Mouse (Mus musculus) frontal cortex, adult (tissue): ENCODE data around the gene Myo15.
"Not testable (repeated sequence)": the region's sequence is repeated elsewhere in the genome, so short reads cannot be mapped to it uniquely, and the experiment has no call there.

Source experiments
- ATAC-seq: cut with Nextera tagmentation; 2 replicates; pipeline ENCODE4 v1.9.2; 2017; ENCODE audit warnings: mild to moderate bottlenecking, moderate library complexity, mixed read lengths; ENCODE audit not compliant: low TSS enrichment

Myo15 gene

DNA sequence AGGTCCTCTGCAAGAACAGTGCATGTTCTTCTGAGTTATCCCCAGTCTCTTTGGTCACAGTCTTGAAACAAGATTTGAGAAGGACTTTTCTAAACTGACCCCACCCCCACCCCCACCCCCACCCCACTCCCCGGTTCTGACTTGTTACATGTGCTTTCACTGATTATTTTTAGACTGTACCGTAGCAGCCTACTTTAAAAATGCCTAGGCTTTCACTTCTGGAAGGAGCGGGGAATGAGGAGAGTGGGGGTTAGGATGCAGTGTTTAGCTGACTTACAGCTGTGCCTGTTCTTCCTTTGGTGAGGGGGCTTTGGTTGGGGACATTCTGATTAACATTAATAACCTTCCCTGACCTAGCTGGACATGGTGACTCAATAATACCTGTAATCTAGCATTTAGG lies 79.0 kb downstream of the Myo15 start:
- ATAC-seq = no peak

- ATAC-seq = no peak
These were observed 84.0 kb downstream of the Myo15 start for GRCm38 (mm10) chr11:60553091-60553490.

- no peak for ATAC-seq
These were observed 88.5 kb downstream of the Myo15 start for GRCm38 (mm10) chr11:60557675-60558074.

DNA sequence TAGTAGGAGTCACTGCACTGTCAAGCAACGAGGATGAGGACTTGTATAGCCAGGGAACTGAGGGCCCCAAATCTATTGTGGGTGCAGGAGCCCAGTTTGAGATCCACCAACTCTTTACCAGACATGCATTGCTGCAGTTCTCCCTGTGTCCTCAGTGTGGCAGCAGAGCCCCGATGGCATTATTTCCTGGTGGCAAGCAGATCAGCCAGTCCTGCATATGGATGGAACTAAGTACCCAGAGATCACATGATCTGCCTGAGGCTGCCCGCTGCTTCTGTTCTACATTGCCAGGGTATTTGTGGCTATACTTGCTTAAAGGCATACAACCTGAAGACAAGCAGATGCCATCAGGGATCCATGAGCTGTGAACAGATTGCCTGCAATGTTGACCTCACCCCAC lies 90.2 kb downstream of the Myo15 start:
- peak; percentile 77 for ATAC-seq

DNA sequence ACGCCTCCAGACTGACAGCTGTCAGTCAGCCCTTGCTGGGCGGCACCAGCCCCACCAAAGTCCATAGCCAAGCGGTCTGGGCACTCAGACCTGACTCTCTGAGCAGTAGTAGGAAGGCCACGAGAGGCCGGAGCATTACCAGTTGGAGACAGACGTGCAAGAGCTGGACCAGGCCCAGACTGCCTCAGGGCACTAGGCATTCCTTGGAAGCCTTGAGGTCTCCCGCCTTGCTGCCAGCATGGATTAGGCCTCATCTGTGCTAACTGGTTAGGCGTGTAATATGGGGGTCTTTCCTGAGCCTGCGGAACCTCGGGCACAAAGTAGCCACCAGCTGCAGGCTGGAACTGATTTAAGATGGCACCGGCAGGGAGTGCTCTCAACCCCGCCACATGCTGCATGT lies 104.9 kb downstream of the Myo15 start:
- not testable (repeated sequence) for ATAC-seq
